Mouse (Mus musculus): ENCODE data around the gene Grk3. TPM values are rescaled to one million over a fixed set of nuclear protein-coding genes. Genes with fewer than 3 reads are reported as not detected.

Gene Grk3
- polyA plus RNA-seq, 1 experiment from 2014 or later: 17.9 TPM

GRCm38 (mm10) chr5:112963495-112963894 lies 52.1 kb downstream of the Grk3 start:
- Histone ChIP-seq H3K27ac (no peak overlapping the region), H3K4me1 (peaks cover 38% of the 10 kb centered on the region), H3K9me3 (no peaks in the 10 kb centered on the region), H3K9ac (no peak overlapping the region), H3K4me3 (no peak overlapping the region), H3K4me2 (no peak overlapping the region), H3K36me3 (no peaks in the 10 kb centered on the region), H3K27me3 (no peaks in the 10 kb centered on the region)
- WGBS: 39% methylated on average over 4 of the region's 4 CpGs
- no peak for ATAC-seq (ENCODE audit: insufficient number of reproducible peaks, insufficient read depth, low FRiP score, low TSS enrichment, low read depth)

GRCm38 (mm10) chr5:112962166-112962565 lies 53.4 kb downstream of the Grk3 start:
- no peak overlapping the region for H3K9ac ChIP-seq
- no peak for ATAC-seq (ENCODE audit: insufficient number of reproducible peaks, insufficient read depth, low FRiP score, low TSS enrichment, low read depth)
- WGBS: 78% methylated on average over 6 of the region's 6 CpGs

GRCm38 (mm10) chr5:112960911-112961310 lies 54.7 kb downstream of the Grk3 start:
- H3K4me3 ChIP-seq: no peak overlapping the region
- H3K36me3 ChIP-seq: no peaks in the 10 kb centered on the region
- no peak; the same call in 1 of the 2 replicates for ATAC-seq (ENCODE audit: insufficient number of reproducible peaks, insufficient read depth, low FRiP score, low TSS enrichment, low read depth)
- peaks cover 44% of the 10 kb centered on the region for H3K4me1 ChIP-seq
- H3K4me2 ChIP-seq: no peak overlapping the region
- H3K27me3 ChIP-seq: no peaks in the 10 kb centered on the region
- H3K9me3 ChIP-seq: no peaks in the 10 kb centered on the region
- 9% methylated on average over 3 of the region's 3 CpGs for WGBS
- H3K9ac ChIP-seq: no peak overlapping the region
- peak overlapping the region; percentile 56 for H3K27ac ChIP-seq

More at GRCm38 (mm10) chr5:112962166-112962565, 53.4 kb downstream of the Grk3 start:
- H3K27ac ChIP-seq: peak overlapping the region; percentile 56
- H3K4me2 ChIP-seq: no peak overlapping the region
- no peaks in the 10 kb centered on the region for H3K27me3 ChIP-seq
- no peak overlapping the region for H3K4me3 ChIP-seq
- H3K9me3 ChIP-seq: no peaks in the 10 kb centered on the region
- H3K36me3 ChIP-seq: no peaks in the 10 kb centered on the region
- peaks cover 43% of the 10 kb centered on the region for H3K4me1 ChIP-seq

- ATAC-seq (ENCODE audit: insufficient number of reproducible peaks, insufficient read depth, low FRiP score, low TSS enrichment, low read depth): no peak
- WGBS: 70% methylated on average over 5 of the region's 5 CpGs
- Histone ChIP-seq H3K9me3 (no peaks in the 10 kb centered on the region), H3K4me3 (no peak overlapping the region), H3K4me2 (no peak overlapping the region), H3K27me3 (no peaks in the 10 kb centered on the region), H3K36me3 (peaks cover 12% of the 10 kb centered on the region; the same call in 1 of the 2 replicates), H3K4me1 (peaks cover 41% of the 10 kb centered on the region), H3K9ac (no peak overlapping the region), H3K27ac (no peak overlapping the region)
These were observed 57.3 kb downstream of the Grk3 start for GRCm38 (mm10) chr5:112958293-112958692.

DNA sequence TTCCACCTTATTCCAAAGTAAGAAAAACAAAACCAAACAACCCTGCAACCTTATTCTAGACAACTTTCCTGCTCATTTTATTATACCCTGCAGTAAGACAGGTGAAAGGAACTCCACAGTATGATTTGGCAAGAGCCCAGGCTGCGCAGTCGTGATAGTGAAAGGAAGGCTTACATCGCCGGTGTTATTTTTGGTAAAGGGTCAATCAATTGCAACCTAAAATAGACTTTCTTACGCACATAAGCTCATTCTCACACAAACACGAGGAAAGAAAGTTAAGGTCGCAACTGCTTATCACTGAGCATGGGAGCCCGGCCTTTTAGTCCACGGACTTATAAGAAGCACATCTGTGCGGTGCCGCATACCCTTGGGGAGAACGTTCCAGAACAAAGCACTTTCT lies 58.8 kb downstream of the Grk3 start:
- Histone ChIP-seq H3K4me3 (no peak overlapping the region), H3K4me1 (peaks cover 38% of the 10 kb centered on the region), H3K9me3 (no peaks in the 10 kb centered on the region), H3K27me3 (no peaks in the 10 kb centered on the region), H3K27ac (no peak overlapping the region), H3K4me2 (no peak overlapping the region), H3K9ac (no peak overlapping the region), H3K36me3 (peaks cover 19% of the 10 kb centered on the region; the same call in 1 of the 2 replicates)
- ATAC-seq (ENCODE audit: insufficient number of reproducible peaks, insufficient read depth, low FRiP score, low TSS enrichment, low read depth): no peak
- WGBS: 80% methylated on average over 12 of the region's 12 CpGs

DNA sequence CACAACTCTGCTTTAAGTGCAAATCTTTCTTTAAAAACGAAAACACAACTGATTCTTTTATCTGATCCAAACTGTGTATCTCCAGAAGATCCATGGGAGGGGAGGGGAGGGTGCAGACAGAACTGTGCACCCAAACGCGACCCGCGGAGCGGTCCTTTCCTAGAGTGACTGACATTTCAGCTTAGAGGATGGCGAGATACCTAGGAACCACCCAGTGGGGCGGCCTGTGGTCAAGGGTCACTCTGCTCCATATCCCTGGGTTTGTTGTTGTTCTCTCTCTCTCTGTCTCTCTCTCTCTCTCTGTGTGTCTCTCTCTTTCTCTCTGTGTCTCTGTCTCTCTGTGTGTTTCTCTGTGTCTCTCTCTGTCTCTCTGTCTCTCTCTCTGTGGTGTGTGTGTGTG lies 59.2 kb downstream of the Grk3 start:
- Histone ChIP-seq H3K9ac (no peak overlapping the region), H3K27me3 (no peaks in the 10 kb centered on the region), H3K4me1 (peaks cover 33% of the 10 kb centered on the region), H3K27ac (no peak overlapping the region), H3K9me3 (no peaks in the 10 kb centered on the region), H3K4me3 (no peak overlapping the region), H3K4me2 (no peak overlapping the region), H3K36me3 (peaks cover 19% of the 10 kb centered on the region; the same call in 1 of the 2 replicates)
- no peak for ATAC-seq (ENCODE audit: insufficient number of reproducible peaks, insufficient read depth, low FRiP score, low TSS enrichment, low read depth)
- WGBS: 84% methylated on average over 8 of the region's 8 CpGs

DNA sequence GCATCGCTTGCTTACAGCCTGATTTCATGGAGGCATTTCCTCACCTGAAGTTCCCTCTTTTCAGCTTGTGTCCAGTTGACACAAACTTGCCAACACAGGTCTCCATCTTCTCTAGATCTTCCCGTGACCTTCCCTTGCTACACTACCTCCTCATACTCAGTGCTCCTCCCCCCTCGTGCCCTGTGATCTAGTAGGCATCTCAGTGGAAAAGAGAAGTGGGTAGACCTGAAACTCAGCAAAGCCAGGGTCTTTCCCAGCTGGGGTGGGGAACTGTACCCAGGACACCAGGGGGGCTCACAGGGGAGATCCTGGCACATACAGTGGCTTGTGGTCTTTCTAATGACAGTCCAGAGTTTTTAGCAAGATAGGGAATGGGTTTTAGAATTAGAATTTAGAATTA lies 64.7 kb downstream of the Grk3 start:
- Histone ChIP-seq H3K9ac (no peak overlapping the region), H3K4me2 (no peak overlapping the region), H3K27me3 (no peaks in the 10 kb centered on the region), H3K36me3 (peaks cover 22% of the 10 kb centered on the region), H3K4me3 (no peak overlapping the region), H3K27ac (no peak overlapping the region), H3K4me1 (peaks cover 9% of the 10 kb centered on the region), H3K9me3 (no peaks in the 10 kb centered on the region)
- 81% methylated on average over 3 of the region's 3 CpGs for WGBS
- ATAC-seq (ENCODE audit: insufficient number of reproducible peaks, insufficient read depth, low FRiP score, low TSS enrichment, low read depth): no peak

DNA sequence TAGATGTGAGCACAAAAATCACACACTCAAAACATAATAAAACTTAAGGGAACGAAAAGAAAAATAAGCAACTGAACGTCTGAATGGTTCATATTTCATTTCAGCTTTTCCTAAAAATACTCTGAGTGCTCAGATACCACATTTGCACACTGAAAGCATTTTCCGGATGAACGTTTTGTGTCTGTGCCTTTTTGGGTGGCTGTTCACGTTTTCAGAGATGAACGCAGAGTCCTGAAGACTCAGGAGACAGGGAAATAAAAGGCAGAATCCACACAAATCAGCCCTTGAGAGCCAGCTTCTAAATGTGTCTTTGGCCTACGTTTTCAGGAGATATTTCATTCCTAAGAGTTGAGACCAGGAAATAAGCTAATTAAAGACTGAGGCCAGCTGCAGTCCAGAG lies 69.7 kb downstream of the Grk3 start:
- Histone ChIP-seq H3K36me3 (peaks cover 19% of the 10 kb centered on the region), H3K9me3 (no peaks in the 10 kb centered on the region), H3K4me3 (no peak overlapping the region), H3K27ac (peak overlapping the region; percentile 52), H3K4me2 (no peak overlapping the region), H3K27me3 (no peaks in the 10 kb centered on the region), H3K9ac (no peak overlapping the region), H3K4me1 (peaks cover 20% of the 10 kb centered on the region)
- 39% methylated on average over 7 of the region's 7 CpGs for WGBS
- ATAC-seq (ENCODE audit: insufficient number of reproducible peaks, insufficient read depth, low FRiP score, low TSS enrichment, low read depth): no peak

GRCm38 (mm10) chr5:112942244-112942643 lies 73.3 kb downstream of the Grk3 start:
- Histone ChIP-seq H3K4me2 (no peak overlapping the region), H3K27me3 (no peaks in the 10 kb centered on the region), H3K27ac (no peak overlapping the region), H3K4me1 (peaks cover 20% of the 10 kb centered on the region), H3K9me3 (no peaks in the 10 kb centered on the region), H3K36me3 (peaks cover 21% of the 10 kb centered on the region), H3K4me3 (no peak overlapping the region), H3K9ac (no peak overlapping the region)
- 55% methylated on average over 7 of the region's 7 CpGs for WGBS
- ATAC-seq (ENCODE audit: insufficient number of reproducible peaks, insufficient read depth, low FRiP score, low TSS enrichment, low read depth): no peak

DNA sequence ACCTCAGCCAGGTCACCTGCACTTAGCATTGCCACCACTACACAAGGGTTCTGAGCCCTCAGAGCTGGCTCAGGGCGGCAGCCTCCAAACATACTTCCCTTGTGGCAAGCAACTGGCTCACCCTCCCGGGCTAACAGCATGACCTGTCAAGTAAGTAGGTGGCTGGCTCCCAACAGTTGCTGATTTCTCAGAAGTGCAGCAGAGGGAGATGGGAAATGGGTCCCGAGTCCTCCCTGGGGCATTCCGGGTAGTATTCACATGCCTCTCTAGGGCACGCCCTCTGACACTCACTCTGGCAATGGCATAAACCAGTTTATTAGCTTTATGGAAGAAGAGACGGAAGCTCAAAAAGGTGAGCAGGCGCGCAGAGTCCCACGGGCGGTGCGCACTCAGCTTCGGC lies 74.6 kb downstream of the Grk3 start:
- peaks cover 21% of the 10 kb centered on the region for H3K36me3 ChIP-seq
- no peak for ATAC-seq (ENCODE audit: insufficient number of reproducible peaks, insufficient read depth, low FRiP score, low TSS enrichment, low read depth)
- WGBS: 94% methylated on average over 12 of the region's 12 CpGs
- no peak overlapping the region for H3K4me2 ChIP-seq
- H3K27me3 ChIP-seq: no peaks in the 10 kb centered on the region
- no peak overlapping the region for H3K9ac ChIP-seq
- no peaks in the 10 kb centered on the region for H3K9me3 ChIP-seq
- no peak overlapping the region for H3K4me3 ChIP-seq
- H3K4me1 ChIP-seq: peaks cover 25% of the 10 kb centered on the region
- H3K27ac ChIP-seq: no peak overlapping the region

GRCm38 (mm10) chr5:112936632-112937031 lies 79.0 kb downstream of the Grk3 start:
- ATAC-seq (ENCODE audit: insufficient number of reproducible peaks, insufficient read depth, low FRiP score, low TSS enrichment, low read depth): no peak
- H3K9me3 ChIP-seq: no peaks in the 10 kb centered on the region
- 66% methylated on average over 10 of the region's 10 CpGs for WGBS
- H3K4me1 ChIP-seq: peaks cover 30% of the 10 kb centered on the region
- peaks cover 23% of the 10 kb centered on the region for H3K36me3 ChIP-seq
- no peaks in the 10 kb centered on the region for H3K27me3 ChIP-seq
- H3K4me2 ChIP-seq: no peak overlapping the region
- no peak overlapping the region for H3K4me3 ChIP-seq
- H3K27ac ChIP-seq: no peak overlapping the region
- no peak overlapping the region for H3K9ac ChIP-seq

- WGBS: 91% methylated on average over 8 of the region's 8 CpGs
- no peak for ATAC-seq (ENCODE audit: insufficient number of reproducible peaks, insufficient read depth, low FRiP score, low TSS enrichment, low read depth)
These were observed 80.2 kb downstream of the Grk3 start for GRCm38 (mm10) chr5:112935436-112935835.

More at GRCm38 (mm10) chr5:112935436-112935835, 80.2 kb downstream of the Grk3 start:
- H3K36me3 ChIP-seq: peaks cover 15% of the 10 kb centered on the region; the same call in 1 of the 2 replicates
- H3K4me1 ChIP-seq: peaks cover 30% of the 10 kb centered on the region
- no peak overlapping the region for H3K9ac ChIP-seq
- no peak overlapping the region for H3K4me3 ChIP-seq
- no peaks in the 10 kb centered on the region for H3K9me3 ChIP-seq
- no peak overlapping the region for H3K27ac ChIP-seq
- H3K4me2 ChIP-seq: no peak overlapping the region
- no peaks in the 10 kb centered on the region for H3K27me3 ChIP-seq

Measured in embryonic facial prominence, embryonic 13.5 days (tissue).